Mouse (Mus musculus): ENCODE data around the gene Abi2.
"Not testable (repeated sequence)": the region's sequence is repeated elsewhere in the genome, so short reads cannot be mapped to it uniquely, and the experiment has no call there.

Gene Abi2

DNA sequence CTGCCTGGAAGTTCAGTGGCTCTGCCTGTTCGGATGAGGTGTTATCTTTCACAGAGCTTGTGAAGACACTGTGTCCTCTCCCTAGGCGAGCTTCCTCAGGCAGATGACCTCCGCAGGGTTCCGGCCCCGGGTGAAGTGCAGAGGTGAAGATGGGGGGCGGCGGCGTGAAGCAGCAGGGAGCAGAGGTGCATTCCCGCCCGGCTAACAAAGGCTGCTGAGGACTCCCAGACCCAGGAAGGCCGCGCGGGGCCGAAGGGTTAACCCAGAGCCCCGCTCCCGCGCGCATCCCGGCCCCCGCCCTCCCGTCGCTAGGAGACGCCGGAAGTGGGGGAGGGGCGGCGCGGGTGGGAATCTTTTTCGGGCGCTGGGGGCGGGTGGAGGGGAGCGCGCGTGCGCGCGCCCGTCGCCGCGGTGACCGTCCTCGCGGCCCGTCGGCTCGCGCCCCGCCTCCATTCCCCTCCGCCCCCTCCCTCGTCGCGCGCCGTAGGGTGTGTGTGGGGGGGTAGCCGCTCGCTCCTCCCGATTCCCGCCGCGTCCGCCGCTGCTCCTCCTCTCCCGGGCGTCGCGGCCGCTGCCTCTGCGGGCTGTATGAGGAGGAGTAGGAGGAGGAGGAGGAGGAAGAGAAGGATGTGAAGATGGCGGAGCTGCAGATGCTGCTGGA is at the start of gene Abi2:
Gene Abi2, plus strand, starts transcription at position 452 of the 661 bp plus-strand sequence.
- peak; percentile 91 to 93 for DNase-seq (ENCODE audit: low spot score in 2 of 2)

GRCm38 (mm10) chr1:60361626-60362025 is 47.8 kb upstream of the Abi2 start:
- DNase-seq (ENCODE audit: low spot score in 2 of 2): no peak

GRCm38 (mm10) chr1:60376556-60376955 is 32.9 kb upstream of the Abi2 start:
- DNase-seq (ENCODE audit: low spot score in 2 of 2): no peak

- no peak for DNase-seq (ENCODE audit: low spot score in 2 of 2)
Observed at GRCm38 (mm10) chr1:60381910-60382309, 27.5 kb upstream of the Abi2 start.

DNA sequence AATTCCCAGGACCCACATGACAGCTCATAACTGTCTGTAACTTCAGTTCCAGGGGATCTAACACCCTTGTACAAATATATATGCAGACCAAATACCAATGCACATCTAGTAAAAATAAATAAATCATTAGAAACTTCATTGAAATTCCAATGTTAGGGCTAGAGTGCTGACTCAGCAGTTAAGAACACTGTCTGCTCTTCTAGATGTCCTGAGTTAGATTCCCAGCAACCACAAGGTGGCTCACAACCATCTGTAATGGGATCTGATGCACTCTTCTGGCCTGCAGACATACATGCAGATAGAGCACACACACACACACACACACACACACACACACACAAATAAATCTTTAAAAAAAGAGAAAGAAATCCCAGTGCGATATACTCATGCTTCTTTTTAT is 4.6 kb upstream of the Abi2 start:
- no peak for DNase-seq (ENCODE audit: low spot score in 2 of 2)

GRCm38 (mm10) chr1:60408501-60409167 is 785 bp upstream of the Abi2 start:
- DNase-seq (ENCODE audit: low spot score in 2 of 2): no peak

DNA sequence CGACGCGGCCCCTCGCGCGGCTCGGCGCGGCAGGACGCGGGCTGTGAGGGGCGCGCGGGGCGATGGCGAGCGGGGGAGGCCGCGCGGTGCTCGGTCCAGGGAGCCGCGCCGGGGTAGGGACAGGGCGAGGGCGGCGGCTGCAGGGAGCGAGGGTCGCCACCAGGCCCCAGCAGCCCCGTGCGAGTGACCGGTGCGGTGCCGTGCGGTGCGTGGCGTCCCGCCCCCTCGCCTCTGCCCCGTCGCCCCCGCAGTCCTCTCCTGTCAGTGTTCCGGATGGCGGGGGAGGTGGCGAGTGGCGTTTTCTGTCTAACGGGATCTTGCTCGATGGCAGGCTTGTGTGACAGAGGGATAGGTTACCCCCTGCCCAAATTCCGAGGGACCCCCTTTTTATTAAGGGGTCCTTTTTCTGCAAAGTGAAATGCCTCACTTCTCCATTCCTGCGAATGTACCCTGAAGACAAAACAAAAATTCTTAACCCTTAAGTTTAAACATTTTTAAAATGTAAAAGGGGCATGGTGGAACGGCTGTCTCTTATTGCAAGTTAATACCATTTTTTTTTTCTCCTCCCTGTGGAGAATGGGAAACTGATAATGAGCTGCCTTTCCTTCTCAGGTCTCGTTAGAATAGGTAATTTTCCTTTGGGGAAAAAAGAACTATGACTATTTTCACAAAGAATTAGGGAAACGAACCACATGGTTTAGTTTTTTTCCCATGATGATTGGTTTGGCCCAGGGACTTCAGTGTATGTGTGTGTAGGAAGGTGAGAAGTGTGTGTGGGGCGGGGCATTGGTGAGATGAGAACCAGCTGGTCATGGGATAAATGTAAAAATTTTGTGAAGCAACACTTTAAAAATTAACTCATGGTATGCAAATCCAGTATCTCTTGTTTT is 754 bp downstream of the Abi2 start:
- DNase-seq (ENCODE audit: low spot score in 2 of 2): peak in 1 of 2 experiments; percentile 59

GRCm38 (mm10) chr1:60416724-60417123 is 7.3 kb downstream of the Abi2 start:
- DNase-seq (ENCODE audit: low spot score in 2 of 2): no peak

DNA sequence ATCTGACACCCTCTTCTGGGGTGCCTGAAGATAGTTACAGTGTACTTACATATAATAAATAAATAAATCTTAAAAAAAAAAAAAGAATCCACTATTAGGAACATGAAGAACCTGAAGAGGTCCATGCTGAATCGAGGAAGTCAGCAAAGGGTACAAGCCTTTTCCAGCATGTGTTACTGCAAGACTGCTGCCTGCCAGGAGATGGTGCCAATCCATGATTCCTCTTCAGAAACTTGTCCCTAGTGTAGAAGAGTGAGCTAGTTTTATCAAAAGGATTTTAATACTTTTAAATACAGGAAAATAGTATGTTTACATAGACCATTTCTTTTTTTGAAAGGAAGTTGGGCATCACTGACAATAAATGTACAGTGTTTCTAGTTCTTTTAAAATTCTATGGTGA is 14.5 kb downstream of the Abi2 start:
- DNase-seq (ENCODE audit: low spot score in 2 of 2): no peak

GRCm38 (mm10) chr1:60428341-60428740 is 18.9 kb downstream of the Abi2 start:
- DNase-seq (ENCODE audit: low spot score in 2 of 2): no peak

DNA sequence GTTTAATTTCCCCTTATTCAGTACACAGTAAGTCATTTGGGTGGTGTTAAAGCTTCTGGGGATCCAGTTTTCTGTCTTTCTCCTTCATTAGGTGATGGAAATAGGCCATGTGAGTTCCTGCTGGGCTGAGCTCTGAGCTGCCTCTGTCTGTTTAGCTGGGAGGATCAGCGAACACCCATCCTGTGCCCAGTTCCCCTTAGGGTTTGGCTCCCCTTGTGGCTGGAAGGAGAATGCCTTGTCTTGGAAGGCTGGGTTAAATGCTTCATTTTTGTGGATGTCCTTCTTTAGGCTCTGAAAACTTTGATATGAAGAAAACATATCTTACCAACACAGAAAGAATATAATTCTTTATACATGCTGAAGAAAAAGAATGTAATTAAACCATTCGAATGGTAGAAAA is 19.5 kb downstream of the Abi2 start:
- DNase-seq (ENCODE audit: low spot score in 2 of 2): no peak

GRCm38 (mm10) chr1:60431531-60431930 is 22.1 kb downstream of the Abi2 start:
- DNase-seq (ENCODE audit: low spot score in 2 of 2): no peak

GRCm38 (mm10) chr1:60432497-60432896 is 23.1 kb downstream of the Abi2 start:
- DNase-seq (ENCODE audit: low spot score in 2 of 2): no peak

GRCm38 (mm10) chr1:60441438-60441837 is 32.0 kb downstream of the Abi2 start:
- not testable (repeated sequence) for DNase-seq (ENCODE audit: low spot score in 2 of 2)

DNA sequence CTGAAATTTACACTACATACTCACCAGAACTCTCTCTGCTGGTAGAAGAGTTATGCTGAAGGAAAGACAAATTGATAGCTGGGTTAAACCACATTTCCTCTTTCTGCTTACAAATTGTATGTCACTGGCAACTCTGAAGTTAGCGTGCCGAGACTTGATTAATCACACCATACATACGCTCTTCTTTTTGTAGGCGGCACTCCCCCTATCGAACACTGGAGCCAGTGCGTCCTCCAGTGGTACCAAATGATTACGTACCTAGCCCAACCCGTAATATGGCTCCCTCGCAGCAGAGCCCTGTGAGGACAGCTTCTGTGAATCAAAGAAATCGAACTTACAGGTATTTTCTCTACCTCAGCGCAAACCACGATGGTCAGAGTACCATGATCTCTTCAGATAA is 37.6 kb downstream of the Abi2 start:
- DNase-seq (ENCODE audit: low spot score in 2 of 2): no peak

DNA sequence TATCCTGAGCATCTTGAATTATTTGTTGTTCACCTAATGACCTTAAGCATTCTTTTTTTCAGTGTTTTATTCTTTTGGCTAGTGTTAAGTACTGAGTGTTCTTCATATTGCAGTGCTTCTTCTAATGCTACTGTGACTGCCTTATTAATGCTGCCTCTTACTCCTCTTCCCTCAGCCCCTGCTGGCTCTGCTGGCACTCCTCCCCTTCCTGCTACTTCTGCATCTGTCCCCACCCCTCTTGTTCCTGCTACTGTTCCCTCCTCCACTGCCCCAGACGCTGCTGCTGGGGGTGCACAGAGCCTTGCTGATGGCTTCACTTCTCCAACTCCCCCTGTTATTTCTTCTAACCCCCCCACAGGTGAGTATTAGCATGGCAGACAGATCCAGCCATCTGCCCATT is 40.5 kb downstream of the Abi2 start:
- DNase-seq (ENCODE audit: low spot score in 2 of 2): no peak

- DNase-seq (ENCODE audit: low spot score in 2 of 2): no peak
Observed at GRCm38 (mm10) chr1:60460623-60461022, 51.2 kb downstream of the Abi2 start.

- no peak for DNase-seq (ENCODE audit: low spot score in 2 of 2)
Observed at GRCm38 (mm10) chr1:60469491-60469890, 60.1 kb downstream of the Abi2 start.

DNA sequence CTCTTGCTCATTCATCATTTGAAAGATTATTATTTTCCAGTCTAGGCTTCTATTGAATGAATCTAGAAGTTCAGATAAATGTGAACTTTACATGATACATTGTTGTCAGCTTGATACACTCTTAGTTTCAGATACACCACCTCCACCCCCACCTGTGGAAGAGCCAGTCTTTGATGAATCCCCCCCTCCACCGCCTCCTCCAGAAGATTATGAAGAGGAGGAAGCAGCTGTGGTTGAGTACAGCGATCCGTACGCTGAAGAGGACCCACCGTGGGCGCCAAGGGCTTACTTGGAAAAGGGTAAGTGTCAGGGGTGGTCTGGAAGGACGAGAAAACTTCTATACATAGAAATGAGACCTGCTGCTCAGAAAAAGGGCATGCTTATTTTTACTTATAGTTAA is 61.1 kb downstream of the Abi2 start:
- no peak for DNase-seq (ENCODE audit: low spot score in 2 of 2)

DNA sequence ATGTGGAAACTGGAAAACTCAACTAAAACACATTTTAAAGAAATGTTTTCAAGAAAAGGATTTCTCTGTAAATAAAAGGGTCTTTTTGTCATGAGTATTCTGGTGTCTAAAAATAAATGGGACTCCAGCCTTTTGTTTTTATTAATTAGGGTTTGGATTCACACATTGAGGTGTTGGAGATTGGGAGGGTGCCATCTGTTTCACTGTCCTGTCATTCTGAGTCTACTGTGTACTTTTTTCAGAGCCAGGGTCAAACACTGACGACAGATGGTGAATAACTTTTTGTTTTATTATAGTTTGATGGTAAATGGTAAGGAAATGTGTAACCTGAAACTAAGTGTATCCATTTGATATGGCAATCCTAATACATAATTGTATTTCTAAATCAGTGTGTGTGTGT is 72.1 kb downstream of the Abi2 start:
- DNase-seq (ENCODE audit: low spot score in 2 of 2): no peak

DNA sequence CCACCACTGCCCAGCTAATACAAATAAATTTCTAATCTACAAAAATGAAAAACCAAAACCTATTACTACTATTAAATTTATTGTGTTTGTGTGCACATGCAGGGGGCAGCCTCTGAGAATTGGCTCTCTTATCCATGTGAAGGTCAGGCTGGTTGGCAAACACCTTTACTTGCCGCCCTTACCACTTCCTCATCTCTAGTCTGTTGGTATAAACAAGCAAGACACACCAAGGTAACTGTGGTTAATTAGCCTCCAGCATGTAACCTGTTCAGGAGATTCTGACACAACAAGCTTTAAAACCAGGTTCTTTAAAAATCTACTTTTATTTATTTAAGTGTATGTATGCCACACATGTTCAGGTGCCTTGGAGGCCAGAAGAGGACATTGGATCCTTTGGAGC is 73.5 kb downstream of the Abi2 start:
- no peak for DNase-seq (ENCODE audit: low spot score in 2 of 2)

DNA sequence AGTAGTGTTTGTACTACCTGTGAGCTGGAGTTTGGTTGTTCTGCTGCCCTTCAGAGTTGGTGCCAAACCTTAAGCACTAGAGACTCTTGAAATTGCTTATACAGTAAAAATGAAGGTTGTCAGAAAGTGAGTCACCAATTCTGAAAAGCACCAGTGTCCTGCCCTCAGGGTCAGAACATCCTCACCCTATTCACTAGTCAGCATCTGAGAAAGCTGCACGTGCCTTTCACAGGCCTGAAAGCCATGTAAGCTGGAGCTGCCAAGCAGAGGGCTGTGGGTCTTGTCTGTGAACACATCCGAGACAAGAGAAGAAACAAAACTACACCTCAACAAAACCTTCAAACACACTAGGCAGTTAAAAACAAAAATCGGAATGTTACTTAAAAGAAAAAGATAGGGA is 76.2 kb downstream of the Abi2 start:
- DNase-seq (ENCODE audit: low spot score in 2 of 2): no peak

GRCm38 (mm10) chr1:60488635-60489034 is 79.2 kb downstream of the Abi2 start:
- no peak for DNase-seq (ENCODE audit: low spot score in 2 of 2)
